Mouse (Mus musculus): ENCODE measurements at regions not wholly inside any gene's neighbourhood (a gene's known extent, or its start where the extent isn't known, plus 50 kb on each side); places are given as distances from the start of the nearest gene placed in this dataset.

DNA sequence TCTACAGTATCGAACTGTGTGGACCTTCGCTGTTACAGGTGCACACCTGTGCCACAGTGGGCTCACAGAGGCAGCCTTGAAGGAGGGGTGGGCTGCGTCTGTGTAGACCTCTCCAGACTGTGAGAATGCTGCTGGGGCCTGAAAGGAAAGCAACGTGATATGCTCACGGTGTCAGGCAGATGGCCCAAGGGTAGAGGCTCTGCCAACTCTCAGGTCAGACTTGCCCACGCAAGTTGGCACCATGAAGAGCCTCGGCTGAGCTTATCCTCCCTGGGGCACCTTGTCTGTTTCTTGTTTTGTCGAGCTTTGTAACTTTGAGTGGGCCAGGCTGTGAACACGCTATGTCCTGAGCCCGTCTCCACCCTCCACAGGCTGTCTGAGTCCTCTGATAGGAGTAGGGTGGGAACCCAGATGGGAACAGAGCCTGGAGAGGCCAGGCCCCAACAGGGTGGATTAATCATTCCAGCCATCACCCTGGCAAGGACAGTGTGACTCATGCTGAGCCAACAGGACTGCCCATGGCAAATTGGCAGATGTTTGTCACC lies 558.6 kb downstream of the Vrk1 start:
- in situ Hi-C loops (cut with MboI, MseI), result no loop called here

DNA sequence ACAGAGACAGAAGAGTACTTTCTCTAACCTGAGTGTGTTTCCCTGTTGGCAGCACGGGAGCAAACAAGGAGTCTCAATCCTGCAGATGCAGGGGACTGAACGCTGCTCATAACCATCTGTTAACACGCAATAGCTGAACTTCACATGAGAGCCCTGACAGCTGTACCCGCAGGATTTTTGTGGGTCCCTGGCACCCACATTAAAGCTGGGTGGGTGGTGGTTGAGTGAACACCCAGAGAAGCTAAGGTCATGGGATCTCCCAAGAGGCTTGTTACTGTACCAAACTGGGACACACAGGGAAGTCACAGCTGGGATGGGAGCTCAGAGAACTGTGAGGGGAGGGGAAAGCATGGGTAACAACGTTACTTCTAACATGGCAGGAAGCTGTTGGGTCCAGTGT lies 562.9 kb downstream of the Vrk1 start:
- in situ Hi-C loops (cut with MboI, MseI), result no loop called here

DNA sequence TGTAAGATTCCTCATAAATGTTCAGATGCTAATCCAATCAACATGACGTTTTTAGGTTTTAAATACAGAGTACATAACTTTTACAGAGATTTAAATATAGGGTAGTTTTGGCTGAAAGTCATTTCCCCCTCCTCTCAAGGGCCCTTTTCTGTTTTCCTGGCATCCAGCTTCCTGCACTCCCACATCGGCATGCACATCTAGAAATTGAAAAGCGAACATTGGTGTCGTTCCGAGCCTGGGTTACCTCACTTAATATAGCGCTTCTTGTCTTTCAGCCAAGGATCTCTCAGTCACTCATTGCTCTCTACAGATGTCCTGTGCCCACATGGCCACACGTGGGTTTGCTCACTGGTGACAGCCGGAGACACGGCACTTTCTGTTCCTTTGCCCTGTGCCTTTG lies 572.7 kb downstream of the Vrk1 start:
- in situ Hi-C loops (cut with MboI, MseI), result no loop called here

DNA sequence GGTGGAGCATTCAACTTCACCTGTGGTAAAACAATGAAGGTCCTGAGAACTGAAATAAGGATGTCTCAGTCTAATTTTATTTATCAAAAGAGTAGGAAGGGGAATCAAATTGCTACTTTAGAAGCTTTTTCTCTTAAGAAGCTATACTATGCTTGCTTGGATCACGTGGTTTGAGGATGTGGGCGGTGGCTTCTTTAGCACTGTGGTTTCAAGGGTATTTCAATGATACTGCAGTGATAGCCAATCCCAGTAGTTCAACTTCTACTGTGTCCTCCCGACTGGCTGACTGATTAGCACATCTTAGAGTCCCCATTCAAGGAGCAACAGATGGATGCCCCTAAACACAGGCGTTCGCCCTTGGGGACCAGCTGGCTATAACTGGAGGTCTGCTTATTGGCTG lies 575.6 kb downstream of the Vrk1 start:
- in situ Hi-C loops (cut with MboI, MseI), result no loop called here

DNA sequence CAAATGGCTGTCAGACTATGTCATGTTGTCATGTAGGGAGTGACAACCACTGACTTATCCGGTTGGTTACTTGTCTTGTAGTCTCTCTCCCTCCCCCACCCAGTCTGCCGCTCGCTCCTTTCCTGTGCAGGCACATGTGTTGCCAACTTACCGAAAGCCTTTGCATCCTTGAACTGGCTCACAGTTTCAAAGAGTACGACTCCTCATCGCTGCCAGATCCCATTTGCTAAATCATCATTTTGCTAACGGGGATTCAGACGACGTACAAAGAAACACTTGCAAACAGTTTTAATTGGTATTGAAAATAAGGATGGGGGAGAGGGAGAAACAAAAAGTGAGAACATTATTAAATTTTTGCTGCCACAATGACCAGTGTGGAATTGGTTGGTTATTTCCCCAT lies 582.7 kb downstream of the Vrk1 start:
- in situ Hi-C loops (cut with MboI, MseI), result loop anchor here (10.0 kb wide), 1 partner anchor 498 kb away; no protein-coding TSS in a partner anchor

DNA sequence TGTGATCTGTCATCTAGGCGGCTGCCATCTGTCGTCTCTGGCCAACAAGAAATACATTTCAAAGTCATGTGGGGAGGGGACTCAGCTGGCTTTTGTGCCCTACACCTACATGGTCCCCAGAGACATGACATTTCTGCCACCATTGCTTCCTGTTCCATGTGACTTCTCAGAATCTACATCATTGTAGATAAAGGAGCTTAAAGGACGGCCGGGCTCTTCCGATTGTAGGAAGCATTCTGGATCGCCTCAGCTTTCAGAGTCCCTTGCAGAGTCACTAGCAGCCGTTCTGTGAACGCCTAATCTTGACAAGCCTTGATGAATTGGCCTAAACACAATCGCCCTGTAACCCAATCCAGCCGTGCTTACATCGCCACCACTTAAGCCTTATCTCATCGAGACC lies 587.6 kb downstream of the Vrk1 start:
- in situ Hi-C loops (cut with MboI, MseI), result loop anchor here (10.0 kb wide), 1 partner anchor 503 kb away; no protein-coding TSS in a partner anchor

DNA sequence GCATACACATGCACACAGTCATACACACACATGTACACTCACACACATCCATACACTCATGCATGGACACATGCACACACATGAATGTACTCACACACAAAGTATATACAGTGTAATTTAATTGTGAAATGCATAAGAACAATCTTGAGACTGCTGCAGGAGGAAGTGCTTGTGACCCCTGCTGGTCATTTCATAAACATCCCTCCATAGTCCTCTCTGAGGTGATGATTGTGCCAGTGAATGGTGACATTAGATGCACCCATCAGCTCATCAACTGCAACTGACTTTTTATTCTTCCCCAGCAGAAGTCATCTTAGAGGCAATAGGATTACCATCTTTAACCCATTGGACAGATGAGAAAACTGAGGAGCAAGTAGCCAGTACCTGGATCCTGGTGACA lies 597.2 kb downstream of the Vrk1 start:
- in situ Hi-C loops (cut with MboI, MseI), result no loop called here

DNA sequence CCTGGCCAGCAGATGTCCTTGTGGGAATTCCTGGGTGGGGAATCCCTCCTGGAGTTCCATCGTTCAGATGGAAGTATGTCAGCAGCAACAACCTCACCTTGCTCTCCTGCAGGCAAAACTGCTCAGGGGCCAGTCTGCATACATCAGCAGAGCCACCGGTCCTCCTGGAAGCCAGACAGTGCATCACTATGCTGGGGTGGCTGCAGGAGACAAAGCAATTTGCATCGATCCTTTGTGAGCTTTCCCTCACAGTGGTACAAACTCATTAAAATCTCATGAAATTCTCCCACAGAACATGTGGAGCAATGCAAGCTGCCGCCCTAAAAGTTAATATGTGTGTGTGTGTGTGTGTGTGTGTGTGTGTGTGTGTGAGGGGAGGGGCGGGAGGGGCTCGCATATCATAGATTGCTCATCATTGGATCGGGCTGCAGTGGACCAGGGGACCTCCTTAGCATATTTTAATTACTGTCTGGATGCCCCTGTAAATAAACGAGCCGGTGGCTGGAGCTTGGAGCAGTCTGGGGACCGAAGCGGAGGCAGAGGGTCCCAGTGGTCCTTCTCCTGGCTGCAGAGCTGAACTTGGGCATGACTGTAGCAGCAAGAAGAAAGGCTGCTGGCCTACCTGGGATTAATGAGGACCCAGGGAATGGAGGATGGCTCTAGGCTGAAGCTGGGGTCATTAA lies 597.8 kb downstream of the Vrk1 start:
- in situ Hi-C loops (cut with MboI, MseI), result no loop called here

DNA sequence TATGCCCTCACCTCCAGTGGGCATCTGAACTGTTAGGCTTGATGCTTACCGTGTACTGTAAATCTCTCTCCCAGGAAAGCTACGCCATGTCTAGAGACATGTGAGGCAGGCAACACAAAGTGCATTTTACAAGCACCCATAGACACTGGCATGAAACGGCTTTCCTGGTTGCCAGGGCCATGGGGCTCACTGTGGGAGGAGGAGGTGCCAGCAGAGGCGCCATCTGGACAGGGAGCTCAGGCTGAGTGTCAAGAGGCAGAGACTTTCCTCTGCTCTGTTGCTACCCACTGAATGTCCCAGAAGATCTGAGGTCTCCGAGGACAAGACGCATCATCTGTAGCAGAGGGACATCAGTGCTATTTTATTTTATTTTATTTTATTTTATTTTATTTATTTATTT lies 608.7 kb downstream of the Vrk1 start:
- in situ Hi-C loops (cut with MboI, MseI), result no loop called here

DNA sequence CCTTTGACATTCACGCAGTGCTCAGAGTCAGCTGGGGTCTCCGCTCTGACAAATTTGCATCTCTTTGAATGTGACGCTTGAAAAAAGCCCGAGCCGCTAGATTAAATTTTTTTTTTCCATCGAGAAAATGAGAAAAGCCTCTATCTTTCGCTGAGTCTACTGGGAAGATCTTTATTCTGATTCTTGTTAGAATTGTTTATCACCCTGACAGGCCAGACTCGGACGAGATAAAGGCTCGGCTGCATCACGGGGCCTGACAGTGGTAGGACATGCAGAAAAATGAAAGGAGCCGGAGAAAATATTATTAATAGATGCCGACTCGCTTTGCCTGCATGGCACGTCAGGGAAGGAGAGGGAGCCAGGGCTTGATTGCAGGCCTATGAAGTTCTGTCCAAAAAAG lies 616.8 kb downstream of the Vrk1 start:
- in situ Hi-C loops (cut with MboI, MseI), result no loop called here

DNA sequence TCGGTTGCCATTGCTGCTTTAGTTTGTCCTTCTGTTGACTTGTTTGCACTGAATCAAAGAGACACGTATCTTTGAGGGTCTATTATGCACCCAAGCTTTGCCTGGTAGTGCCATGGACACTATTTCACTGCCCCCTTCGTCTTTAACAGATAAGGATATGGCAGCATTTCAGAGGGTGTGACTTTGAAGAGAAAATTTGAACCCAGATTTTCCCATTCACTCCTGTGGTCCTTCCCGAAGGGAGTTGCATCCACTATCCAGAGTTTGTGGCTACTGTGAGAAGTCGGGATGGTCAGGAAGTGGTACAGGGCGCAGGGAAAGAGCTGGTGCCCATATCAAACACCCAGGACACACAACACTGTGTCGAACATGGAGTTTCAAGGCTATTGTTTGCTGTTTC lies 622.5 kb downstream of the Vrk1 start:
- in situ Hi-C loops (cut with MboI, MseI), result no loop called here

DNA sequence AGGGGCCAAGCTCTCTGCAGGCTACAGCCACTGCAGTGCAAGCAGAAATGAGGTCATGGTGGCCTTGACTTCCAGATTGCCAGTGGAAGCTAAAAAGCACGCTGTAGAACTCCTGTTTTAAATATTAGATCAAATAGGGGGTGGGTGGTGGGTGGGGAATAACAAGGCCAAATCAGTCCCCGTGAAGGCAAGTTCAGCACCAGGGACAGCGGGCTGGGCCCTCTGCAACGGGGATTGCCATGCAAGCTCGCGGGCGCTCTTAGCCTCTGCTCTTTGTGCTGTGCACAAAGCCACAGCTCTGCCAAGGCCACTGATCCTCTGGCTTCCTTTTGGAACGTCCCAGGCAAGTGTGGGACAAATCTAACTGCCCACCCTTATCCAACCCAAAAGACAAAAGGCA lies 623.1 kb downstream of the Vrk1 start:
- in situ Hi-C loops (cut with MboI, MseI), result no loop called here

DNA sequence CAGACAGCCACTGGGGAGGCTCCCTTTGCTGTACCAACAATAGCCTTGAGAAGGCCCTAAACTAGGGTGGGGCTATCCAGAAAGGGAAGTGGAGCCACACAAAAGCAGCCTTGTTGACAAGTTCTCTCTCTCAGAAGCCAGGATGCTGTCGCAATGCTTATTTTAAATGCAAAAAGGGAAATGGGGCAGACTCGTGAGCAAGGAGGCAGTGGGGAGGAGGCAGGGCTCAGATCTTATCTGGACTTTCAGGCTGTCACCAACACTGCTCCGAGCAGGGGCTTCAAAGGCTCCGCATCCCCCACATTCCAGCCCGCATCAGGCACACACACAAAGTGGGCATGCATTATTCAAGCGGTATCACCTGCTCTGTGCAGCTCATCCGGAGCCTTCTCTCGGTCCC lies 648.3 kb downstream of the Vrk1 start:
- in situ Hi-C loops (cut with MboI, MseI), result no loop called here

DNA sequence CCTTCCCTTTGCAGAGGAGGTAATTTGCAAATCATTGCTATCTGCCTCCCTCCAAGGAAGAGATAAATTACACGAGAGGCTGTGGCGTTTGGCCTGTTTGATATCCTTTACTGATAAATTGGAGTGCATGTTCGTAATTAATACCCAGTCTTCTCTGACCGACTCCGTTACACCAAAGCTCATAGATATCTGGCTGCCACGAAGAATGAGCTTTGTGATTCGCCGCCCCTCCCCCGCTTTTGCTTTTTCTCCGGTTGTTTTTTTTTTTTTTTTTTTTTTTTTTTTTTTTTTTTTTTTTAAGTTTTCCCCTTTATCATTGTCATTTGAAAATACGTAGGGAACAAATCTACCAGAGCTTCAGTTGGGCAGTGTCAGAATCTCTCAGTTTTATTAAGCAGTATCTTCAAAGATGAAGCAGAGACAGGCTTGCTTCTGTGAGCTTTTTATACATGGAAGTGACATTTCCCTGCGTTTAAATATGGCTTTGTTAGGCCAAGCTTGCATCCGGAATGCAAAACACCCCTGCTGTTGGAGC lies 663.3 kb downstream of the Vrk1 start:
- in situ Hi-C loops (cut with MboI, MseI), result no loop called here

DNA sequence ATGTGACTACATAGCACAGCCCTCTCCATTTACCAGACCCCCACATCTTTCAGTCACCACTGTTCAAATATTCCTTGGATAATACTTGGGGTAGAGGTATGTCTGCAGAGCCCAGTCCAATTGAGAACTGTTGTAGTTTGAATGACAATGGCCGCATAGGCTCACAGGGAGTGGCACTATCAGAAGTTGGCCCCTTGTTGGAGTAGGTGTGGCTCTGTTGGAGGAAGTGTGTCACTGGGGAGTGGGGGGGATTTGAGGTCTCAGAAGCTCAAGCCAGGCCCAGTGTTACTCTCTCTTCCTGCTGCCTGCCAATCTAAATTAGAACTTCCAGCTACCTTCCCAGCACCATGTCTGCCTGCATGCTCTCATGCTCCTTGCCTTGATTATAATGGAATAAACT lies 664.7 kb downstream of the Vrk1 start:
- in situ Hi-C loops (cut with MboI, MseI), result no loop called here

DNA sequence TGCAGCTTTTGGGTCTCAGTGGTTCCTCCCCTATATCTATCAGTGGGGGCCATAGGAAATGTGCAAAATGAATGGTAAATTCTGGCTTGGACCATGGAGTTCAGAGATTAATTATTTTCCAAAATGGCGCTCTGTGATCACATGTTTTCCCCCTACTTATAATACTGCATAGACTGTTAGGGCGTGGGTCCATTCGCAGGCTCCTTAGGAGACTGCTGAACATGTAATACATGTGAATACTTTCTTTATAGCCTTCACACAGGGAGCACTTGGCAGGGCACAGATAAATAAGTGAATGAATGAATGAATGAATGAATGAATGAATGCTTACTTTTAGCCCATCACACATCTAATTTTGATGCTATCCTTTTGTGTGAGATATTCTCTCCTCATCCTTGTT lies 666.1 kb downstream of the Vrk1 start:
- in situ Hi-C loops (cut with MboI, MseI), result no loop called here

DNA sequence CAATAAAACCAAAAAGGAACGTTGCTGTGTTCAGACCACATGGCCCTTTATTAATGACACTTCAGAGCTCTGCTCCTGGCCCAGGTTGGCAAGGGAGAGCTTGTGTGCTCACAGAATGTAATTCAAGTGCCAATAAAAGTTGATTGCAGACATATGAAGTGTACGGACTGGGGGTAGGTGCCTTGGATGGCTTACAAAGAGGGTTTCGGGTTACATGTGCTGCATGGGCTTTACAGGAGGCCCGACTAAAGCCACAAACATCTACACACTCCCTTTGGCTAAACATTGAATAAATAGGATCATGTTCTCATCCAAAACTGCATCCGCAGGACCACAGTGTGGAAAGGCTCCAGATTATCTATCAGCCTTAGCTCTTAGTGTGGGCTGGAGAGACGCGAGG lies 666.5 kb downstream of the Vrk1 start:
- in situ Hi-C loops (cut with MboI, MseI), result no loop called here

DNA sequence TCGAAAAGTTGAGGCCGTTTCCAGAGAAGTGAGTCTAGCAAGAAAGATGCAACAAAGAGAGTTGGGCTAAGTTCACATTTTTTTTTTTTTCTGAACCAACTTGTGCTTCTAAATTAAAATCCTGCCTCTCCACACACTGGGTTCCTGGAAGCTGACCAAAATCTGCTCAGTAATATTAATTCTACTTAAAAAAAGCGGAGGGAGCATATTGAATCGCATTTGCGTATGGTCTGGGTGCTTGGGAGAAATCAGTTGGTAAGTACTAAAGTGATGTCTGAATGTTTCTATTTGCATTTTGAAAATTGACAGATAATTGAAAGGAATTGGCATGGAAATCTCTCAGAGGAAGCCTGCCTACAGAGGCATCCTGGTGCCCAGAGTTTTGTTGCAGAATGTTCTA lies 676.0 kb downstream of the Vrk1 start:
- in situ Hi-C loops (cut with MboI, MseI), result no loop called here

DNA sequence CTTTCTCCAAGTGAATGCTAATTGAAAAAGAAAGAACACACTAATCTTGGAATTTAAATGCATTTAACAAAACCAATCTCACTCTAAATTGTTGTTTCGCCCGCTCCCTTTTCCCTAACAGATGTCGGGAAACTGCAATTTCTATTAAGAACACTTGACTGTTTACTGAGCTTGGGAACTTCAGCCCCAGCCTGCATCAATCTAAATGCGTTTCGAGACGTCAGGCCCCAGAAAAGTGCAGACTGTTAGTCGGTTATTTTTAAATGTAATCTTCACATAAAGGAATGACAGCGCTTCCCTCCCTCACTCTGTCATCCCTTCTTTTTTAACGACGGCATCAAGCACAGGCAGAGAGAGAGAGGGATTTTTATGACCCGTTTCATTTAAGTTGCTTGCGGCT lies 677.7 kb downstream of the Vrk1 start:
- in situ Hi-C loops (cut with MboI, MseI), result no loop called here

DNA sequence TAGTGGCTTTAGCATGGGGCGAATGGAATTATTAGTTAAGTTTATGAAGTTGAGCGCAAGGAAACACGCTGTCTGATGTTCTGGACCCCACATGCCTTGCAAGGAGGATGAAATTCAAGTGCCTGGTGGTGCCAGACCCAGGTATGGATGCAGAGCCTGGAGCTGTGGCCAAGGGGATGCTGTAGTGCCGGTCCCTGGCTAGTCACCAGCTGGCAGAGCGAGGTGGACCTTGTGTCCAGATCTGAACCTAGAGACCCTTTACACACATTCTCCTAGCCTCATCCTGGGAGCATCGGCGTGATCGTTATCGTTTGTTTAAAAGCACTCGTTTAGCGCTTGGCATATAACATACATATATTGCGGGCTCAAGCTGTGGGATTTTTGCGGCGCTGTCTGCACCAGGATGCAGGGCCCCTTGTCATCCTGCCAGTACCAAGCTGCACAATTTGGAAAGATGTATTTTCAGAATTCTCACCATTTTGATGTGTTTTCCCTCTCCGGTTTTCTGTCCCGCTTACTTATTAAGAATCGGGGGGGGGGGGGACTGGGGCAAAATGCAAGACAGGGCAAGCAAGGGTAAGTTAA lies 678.2 kb downstream of the Vrk1 start:
- in situ Hi-C loops (cut with MboI, MseI), result no loop called here

DNA sequence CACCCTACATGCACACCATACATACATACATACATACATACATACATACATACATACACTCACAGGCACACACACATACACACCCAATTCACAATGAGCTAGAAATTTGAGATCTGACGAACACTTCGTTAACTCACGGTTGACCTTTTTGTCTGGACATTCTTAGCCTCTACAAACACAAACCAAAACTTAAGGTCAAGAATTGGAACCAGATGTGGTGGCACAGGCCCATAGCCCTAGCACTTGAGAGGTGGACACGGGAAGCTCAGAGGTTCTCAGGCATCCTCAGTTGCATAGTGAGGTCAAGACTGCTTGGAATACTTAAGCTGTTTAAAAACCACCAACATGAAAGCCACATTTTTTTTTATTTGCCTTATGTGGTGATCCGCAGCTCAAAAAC lies 692.9 kb downstream of the Vrk1 start:
- in situ Hi-C loops (cut with MboI, MseI), result no loop called here

DNA sequence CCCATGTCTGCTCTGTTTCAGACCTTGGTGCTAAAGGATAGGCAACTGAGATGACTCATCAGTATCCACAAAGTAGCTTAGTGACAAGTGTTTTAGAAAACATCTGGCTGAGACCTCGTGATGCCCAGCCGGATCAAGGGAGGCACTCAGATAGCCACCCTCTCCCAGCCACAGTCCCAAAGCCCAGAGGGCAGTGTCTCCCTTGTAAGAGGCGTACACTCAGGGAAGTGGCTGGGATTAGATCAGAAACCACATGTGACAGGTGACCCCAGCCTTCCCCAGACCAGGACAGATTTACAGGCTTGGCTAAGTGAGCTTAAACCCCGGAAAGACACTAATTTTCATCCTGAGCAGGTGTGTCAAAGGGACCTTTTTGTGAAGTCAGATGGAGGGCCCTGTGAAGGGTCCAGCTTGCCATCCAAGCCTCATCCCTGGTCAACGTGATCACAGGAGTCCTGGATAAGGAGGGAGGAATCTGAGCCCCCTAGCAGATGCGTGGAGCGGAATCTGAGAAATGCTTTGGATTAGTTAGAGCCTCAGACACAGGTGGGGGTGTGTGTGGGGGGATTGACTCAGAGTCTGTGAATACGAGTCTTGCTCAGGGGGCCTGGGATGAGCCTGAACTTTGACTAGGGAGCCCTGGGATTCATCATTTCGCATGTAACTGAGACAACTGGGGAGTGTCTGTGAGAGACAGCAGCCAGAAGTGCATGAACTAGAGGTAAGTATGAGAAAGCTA lies 711.4 kb downstream of the Vrk1 start:
- in situ Hi-C loops (cut with MboI, MseI), result no loop called here

DNA sequence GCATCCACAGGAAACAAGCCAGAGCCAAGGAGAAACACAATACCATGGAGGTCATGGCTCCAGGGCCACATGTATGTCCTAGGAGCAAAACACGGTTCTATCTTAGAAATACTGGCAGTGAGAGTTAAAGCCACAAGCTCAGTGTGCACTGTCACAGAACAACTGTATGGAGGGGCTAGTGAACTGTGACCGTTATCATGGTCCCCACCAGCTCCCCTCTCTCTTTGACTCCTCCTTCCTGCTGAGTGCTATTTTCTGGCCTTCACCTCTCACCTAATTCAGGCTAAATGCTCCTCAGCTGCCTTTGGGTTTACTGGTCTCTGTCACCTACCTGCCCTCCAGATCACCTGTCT lies 712.0 kb downstream of the Vrk1 start:
- in situ Hi-C loops (cut with MboI, MseI), result no loop called here
